Comparison of ENCODE assay signal across 9 mouse cellular contexts in the genomic region with DNA sequence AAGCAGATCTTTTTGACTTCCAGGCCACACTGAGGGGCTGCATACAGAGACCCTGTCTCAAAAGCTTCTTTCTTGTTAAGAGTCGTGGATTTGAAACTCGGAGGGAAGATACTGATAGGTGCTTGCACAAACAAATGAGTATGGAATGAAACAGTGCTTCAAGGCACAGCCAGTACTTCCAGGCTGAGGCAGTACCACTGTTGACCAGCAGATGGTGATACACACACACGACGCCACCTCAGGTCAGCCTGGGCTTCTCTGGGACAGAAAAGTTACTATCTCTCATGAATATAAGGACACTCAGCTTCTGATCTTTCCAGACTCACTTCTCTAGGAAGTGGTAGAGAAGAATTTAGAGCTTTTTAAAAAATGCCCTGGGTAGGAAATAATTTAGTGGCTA. TPM values are rescaled to one million over a fixed set of nuclear protein-coding genes. Genes with fewer than 3 reads are reported as not detected.
A peak's percentile ranks its signal among the peaks of the same experiment; 100 is the strongest.
DNase-seq lines count a peak whose midpoint lies in the region; ATAC-seq and TF ChIP-seq lines count a peak whose summit lies in the region.
"Had no signal": no experiment of that assay in that cellular context is flagged by ENCODE, and none has a peak within 500 bp of the region (broad histone marks: within the 10 kb centered on the region; RNA-seq: fewer than 3 reads in every experiment).

No protein-coding gene starts in this region.

- H3K4me1 ChIP-seq in liver, embryonic 14.5 days (replicated peaks; ENCODE audit: control insufficient read depth in 2 of 2, insufficient read depth in 2 of 2, low read length in 1 of 2), result no peaks in the 10 kb centered on the region
- H3K4me1 ChIP-seq: limb, embryonic 13.5 days had no signal

- no peak overlapping the region for H3K9ac ChIP-seq in liver, embryonic 14.5 days (replicated peaks)
- H3K9ac ChIP-seq: limb, embryonic 13.5 days had no signal

- no peaks in the 10 kb centered on the region for H3K27me3 ChIP-seq in liver, embryonic 14.5 days (ENCODE audit: control insufficient read depth, insufficient read depth, low read length)
- H3K27me3 ChIP-seq: limb, embryonic 13.5 days had no signal

- 25% methylated on average over 4 of the region's 4 CpGs for WGBS in liver, embryonic 14.5 days (ENCODE audit: insufficient replicate concordance)

- no peaks in the 10 kb centered on the region for H3K9me3 ChIP-seq in liver, embryonic 14.5 days (ENCODE audit: control insufficient read depth, low read length)
- H3K9me3 ChIP-seq: limb, embryonic 13.5 days had no signal

- peak; percentile 63 for ATAC-seq in liver, embryonic 14.5 days (ENCODE audit: insufficient read depth)

- H3K36me3 ChIP-seq in liver, embryonic 14.5 days (replicated peaks; ENCODE audit: control insufficient read depth, insufficient read depth, low read depth), result peaks cover 93% of the 10 kb centered on the region

- TF ChIP-seq EP300 in liver, embryonic 14.5 days (IDR thresholded peaks at IDR 0.05; ENCODE audit: low read depth), result no peak

- H3K4me2 ChIP-seq in liver, embryonic 14.5 days (ENCODE audit: low read depth), result no peak overlapping the region
- H3K4me2 ChIP-seq: limb, embryonic 13.5 days had no signal

- no peak overlapping the region for H3K27ac ChIP-seq in liver, embryonic 14.5 days
- H3K27ac ChIP-seq: limb, embryonic 13.5 days had no signal

- TF ChIP-seq CTCF in liver, embryonic 14.5 days (IDR thresholded peaks at IDR 0.05; ENCODE audit: low read depth), result peak; percentile 98

- peak; percentile 80 for DNase-seq in B cell, adult 2 months
- DNase-seq in R1 (ENCODE audit: low read depth, low spot score), result peak; percentile 68
- DNase-seq in cerebellum, postnatal 10 days, result peak; percentile 86 to 88
- peak; percentile 81 for DNase-seq in gastrocnemius, postnatal 10 days
- peak; percentile 83 for DNase-seq in kidney, postnatal 14 days
- peak; percentile 55 to 63 (median 60) for DNase-seq in liver, embryonic 14.5 days (ENCODE audit: low read depth in 3 of 3, low spot score in 3 of 3)
- DNase-seq in retina, postnatal 1 day, result peak; percentile 83
- DNase-seq in urinary bladder, adult 18-20 months (ENCODE audit: low spot score in 2 of 2), result peak; percentile 58 to 65

- H3K4me3 ChIP-seq in liver, embryonic 14.5 days (ENCODE audit: insufficient read depth in 1 of 2, low read depth in 2 of 2, low read length in 2 of 2), result no peak overlapping the region
- H3K4me3 ChIP-seq: limb, embryonic 13.5 days had no signal

RNA-seq across cellular contexts. Expression of gene Tmem200b, which starts 55.6 kb away (rescaled TPM):
- total RNA-seq in gastrocnemius, postnatal 10 days (2021), result 1 to 10 TPM; 6.3 to 7.1 TPM
- 0.56 and 0.67 TPM in 2 replicates for polyA plus RNA-seq in liver, embryonic 14.5 days (2012; rRNA removed)
- 0.06 and 0.10 TPM in 2 replicates for polyA plus RNA-seq in liver, embryonic 14.5 days (2014; fragmentation: Nextera tagmentation; extraction: Ambion mirVana)
